Mouse (Mus musculus) cerebellum, adult 2 months (tissue): Measurements from ENCODE around the gene Cygb.

Experiments used
- CTCF ChIP-seq: fragments of 200-500 bp; IDR thresholded peaks from 2 replicates; pipeline ENCODE4 v1.5.1; 2011; ENCODE audit warnings: low read depth, mild to moderate bottlenecking, control low read depth, low read length, moderate library complexity, borderline replicate concordance; ENCODE audit not compliant: insufficient read depth
- POLR2A ChIP-seq: fragments of 200-500 bp; IDR thresholded peaks from 2 replicates; pipeline ENCODE4 v1.6.1; 2011; ENCODE audit warnings: low read length, control low read depth, borderline replicate concordance; ENCODE audit not compliant: insufficient read depth

GRCm38 (mm10) chr11:116652330-116653098 lies 1.6 kb downstream of the Cygb start:
- TF ChIP-seq POLR2A (no peak), CTCF (no peak)
